Mouse (Mus musculus) lung, adult 18-20 months (tissue): ENCODE data around the gene Itprid1.

Experiments used
- DNase-seq, 2 experiments: peaks; one replicate each; pipeline ENCODE4 v3.0.0; 2022; ENCODE audit warnings: mixed read lengths in 2 of 2

Itprid1 gene

GRCm38 (mm10) chr6:55836650-55837320 is at the start of gene Itprid1:
Gene Itprid1, plus strand, starts transcription at chr6:55836895.
- DNase-seq = peak; percentile 37 to 67

GRCm38 (mm10) chr6:55789557-55789956 is 47.1 kb upstream of the Itprid1 start:
- DNase-seq = no peak

- no peak for DNase-seq
Observed at GRCm38 (mm10) chr6:55791852-55792496, 44.7 kb upstream of the Itprid1 start.

GRCm38 (mm10) chr6:55792536-55792935 is 44.2 kb upstream of the Itprid1 start:
- DNase-seq = no peak

- no peak for DNase-seq
Observed at GRCm38 (mm10) chr6:55802686-55803085, 34.0 kb upstream of the Itprid1 start.

GRCm38 (mm10) chr6:55803357-55803756 is 33.3 kb upstream of the Itprid1 start:
- no peak for DNase-seq

- peak in 1 of 2 experiments; percentile 14 for DNase-seq
Observed at GRCm38 (mm10) chr6:55803991-55804680, 32.6 kb upstream of the Itprid1 start.

- no peak for DNase-seq
Observed at GRCm38 (mm10) chr6:55804681-55805000, 32.1 kb upstream of the Itprid1 start.

GRCm38 (mm10) chr6:55805291-55806137 is 31.2 kb upstream of the Itprid1 start:
- DNase-seq = no peak

GRCm38 (mm10) chr6:55806537-55806936 is 30.2 kb upstream of the Itprid1 start:
- DNase-seq = no peak

GRCm38 (mm10) chr6:55808692-55809091 is 28.0 kb upstream of the Itprid1 start:
- no peak for DNase-seq

- no peak for DNase-seq
Observed at GRCm38 (mm10) chr6:55811153-55811552, 25.5 kb upstream of the Itprid1 start.

GRCm38 (mm10) chr6:55812353-55812752 is 24.3 kb upstream of the Itprid1 start:
- DNase-seq = no peak

- no peak for DNase-seq
Observed at GRCm38 (mm10) chr6:55814184-55814926, 22.3 kb upstream of the Itprid1 start.

- no peak for DNase-seq
Observed at GRCm38 (mm10) chr6:55816911-55817310, 19.8 kb upstream of the Itprid1 start.

- DNase-seq = no peak
Observed at GRCm38 (mm10) chr6:55829722-55830121, 7.0 kb upstream of the Itprid1 start.

GRCm38 (mm10) chr6:55852589-55852988 is 15.9 kb downstream of the Itprid1 start:
- no peak for DNase-seq

GRCm38 (mm10) chr6:55856085-55856484 is 19.4 kb downstream of the Itprid1 start:
- DNase-seq = no peak

GRCm38 (mm10) chr6:55865206-55865605 is 28.5 kb downstream of the Itprid1 start:
- DNase-seq = no peak

- no peak for DNase-seq
Observed at GRCm38 (mm10) chr6:55879356-55879960, 42.8 kb downstream of the Itprid1 start.

- peak; percentile 3 to 20 for DNase-seq
Observed at GRCm38 (mm10) chr6:55880886-55881285, 44.2 kb downstream of the Itprid1 start.

- no peak for DNase-seq
Observed at GRCm38 (mm10) chr6:55887598-55887997, 50.9 kb downstream of the Itprid1 start.
